12 mouse cellular contexts compared by ENCODE assay signal in genomic region chr8:86707873-86708272, GRCm38 (mm10). TPM values are rescaled to one million over a fixed set of nuclear protein-coding genes. Genes with fewer than 3 reads are reported as not detected.
DNase-seq lines count a peak whose midpoint lies in the region; ATAC-seq and TF ChIP-seq lines count a peak whose summit lies in the region.
"Had no signal": no experiment of that assay in that cellular context is flagged by ENCODE, and none has a peak within 500 bp of the region (broad histone marks: within the 10 kb centered on the region; RNA-seq: fewer than 3 reads in every experiment).

No protein-coding gene starts in this region.

- no peaks in the 10 kb centered on the region for H3K4me1 ChIP-seq in stomach, embryonic 15.5 days
- H3K4me1 ChIP-seq in stomach, postnatal 0 days (replicated peaks; ENCODE audit: control insufficient read depth, insufficient read depth) = no peaks in the 10 kb centered on the region
- no peaks in the 10 kb centered on the region for H3K4me1 ChIP-seq in intestine, postnatal 0 days (replicated peaks; ENCODE audit: control insufficient read depth, insufficient read depth, low read length)
- H3K4me1 ChIP-seq in kidney, embryonic 14.5 days (ENCODE audit: control insufficient read depth, insufficient read depth, low read length) = no peaks in the 10 kb centered on the region
- H3K4me1 ChIP-seq: embryonic facial prominence, embryonic 13.5 days; limb, embryonic 15.5 days had no signal

- H3K4me2 ChIP-seq in stomach, embryonic 15.5 days = no peak overlapping the region
- H3K4me2 ChIP-seq in stomach, postnatal 0 days (replicated peaks; ENCODE audit: low read depth) = no peak overlapping the region
- H3K4me2 ChIP-seq in intestine, postnatal 0 days (replicated peaks; ENCODE audit: low read depth) = no peak overlapping the region
- no peak overlapping the region for H3K4me2 ChIP-seq in kidney, embryonic 14.5 days (replicated peaks; ENCODE audit: low read depth, low read length)
- H3K4me2 ChIP-seq: embryonic facial prominence, embryonic 13.5 days; limb, embryonic 15.5 days had no signal

- H3K9ac ChIP-seq in stomach, embryonic 15.5 days = no peak overlapping the region
- no peak overlapping the region for H3K9ac ChIP-seq in stomach, postnatal 0 days (ENCODE audit: low read length)
- no peak overlapping the region for H3K9ac ChIP-seq in intestine, postnatal 0 days (ENCODE audit: low read depth, low read length)
- no peak overlapping the region for H3K9ac ChIP-seq in kidney, embryonic 14.5 days (ENCODE audit: low read depth, low read length)
- H3K9ac ChIP-seq: embryonic facial prominence, embryonic 13.5 days; limb, embryonic 15.5 days had no signal

- peaks cover 6% of the 10 kb centered on the region for H3K36me3 ChIP-seq in stomach, embryonic 15.5 days
- H3K36me3 ChIP-seq in stomach, postnatal 0 days (ENCODE audit: control insufficient read depth, insufficient read depth, low read length) = no peaks in the 10 kb centered on the region
- H3K36me3 ChIP-seq in intestine, postnatal 0 days (ENCODE audit: control insufficient read depth, insufficient read depth) = peaks cover 31% of the 10 kb centered on the region
- H3K36me3 ChIP-seq in kidney, embryonic 14.5 days (ENCODE audit: control insufficient read depth, insufficient read depth, low read length) = peaks cover 6% of the 10 kb centered on the region; the same call in 1 of the 2 replicates

- DNase-seq in stomach, postnatal 0 days (ENCODE audit: low spot score) = no peak
- DNase-seq in naive thymus-derived CD4-positive, alpha-beta T cell, adult 2 months (ENCODE audit: low read depth) = peak; percentile 95
- DNase-seq in urinary bladder, adult 18-20 months (ENCODE audit: low spot score in 2 of 2) = no peak
- no peak for DNase-seq in layer of hippocampus, postnatal 36 days
- DNase-seq: heart, postnatal 4 days had no signal

- TF ChIP-seq EP300 in stomach, postnatal 0 days (optimal IDR thresholded peaks at IDR 0.05) = no peak

- H3K4me3 ChIP-seq in stomach, embryonic 15.5 days (replicated peaks) = no peak overlapping the region
- H3K4me3 ChIP-seq in stomach, postnatal 0 days (ENCODE audit: low read depth, low read length) = no peak overlapping the region
- H3K4me3 ChIP-seq in intestine, postnatal 0 days (ENCODE audit: low read depth, low read length) = no peak overlapping the region
- H3K4me3 ChIP-seq in kidney, embryonic 14.5 days (ENCODE audit: low read length) = no peak overlapping the region
- H3K4me3 ChIP-seq: embryonic facial prominence, embryonic 13.5 days; limb, embryonic 15.5 days had no signal

- TF ChIP-seq CTCF in stomach, postnatal 0 days (IDR thresholded peaks at IDR 0.05; ENCODE audit: low read depth) = no peak
- no peak for TF ChIP-seq CTCF in intestine, postnatal 0 days (IDR thresholded peaks at IDR 0.05; ENCODE audit: low read depth)

- H3K27ac ChIP-seq in stomach, embryonic 15.5 days = no peak overlapping the region
- no peak overlapping the region for H3K27ac ChIP-seq in stomach, postnatal 0 days (replicated peaks)
- no peak overlapping the region for H3K27ac ChIP-seq in intestine, postnatal 0 days (ENCODE audit: low read depth, low read length)
- H3K27ac ChIP-seq in kidney, embryonic 14.5 days (ENCODE audit: low read depth, low read length) = no peak overlapping the region
- H3K27ac ChIP-seq: embryonic facial prominence, embryonic 13.5 days; limb, embryonic 15.5 days had no signal

- H3K27me3 ChIP-seq in stomach, embryonic 15.5 days (replicated peaks) = no peaks in the 10 kb centered on the region
- H3K27me3 ChIP-seq in stomach, postnatal 0 days (ENCODE audit: control insufficient read depth, insufficient read depth, low read length) = no peaks in the 10 kb centered on the region
- H3K27me3 ChIP-seq in intestine, postnatal 0 days (replicated peaks; ENCODE audit: control insufficient read depth, insufficient read depth, low read length) = no peaks in the 10 kb centered on the region
- no peaks in the 10 kb centered on the region for H3K27me3 ChIP-seq in kidney, embryonic 14.5 days (ENCODE audit: control insufficient read depth, insufficient read depth, low read length)
- H3K27me3 ChIP-seq: embryonic facial prominence, embryonic 13.5 days; limb, embryonic 15.5 days had no signal

- H3K9me3 ChIP-seq in stomach, embryonic 15.5 days = no peaks in the 10 kb centered on the region
- H3K9me3 ChIP-seq in stomach, postnatal 0 days (ENCODE audit: control insufficient read depth, low read length) = no peaks in the 10 kb centered on the region
- no peaks in the 10 kb centered on the region for H3K9me3 ChIP-seq in intestine, postnatal 0 days (ENCODE audit: control insufficient read depth)
- H3K9me3 ChIP-seq in kidney, embryonic 14.5 days (ENCODE audit: control insufficient read depth, low read length) = no peaks in the 10 kb centered on the region
- H3K9me3 ChIP-seq: embryonic facial prominence, embryonic 13.5 days; limb, embryonic 15.5 days had no signal

- 60% methylated on average over 4 of the region's 4 CpGs for WGBS in stomach, embryonic 15.5 days
- WGBS in stomach, postnatal 0 days = 57% methylated on average over 4 of the region's 4 CpGs
- WGBS in intestine, postnatal 0 days = 54% methylated on average over 4 of the region's 4 CpGs
- WGBS in kidney, embryonic 14.5 days = 69% methylated on average over 4 of the region's 4 CpGs

- ATAC-seq in stomach, embryonic 15.5 days (ENCODE audit: insufficient read depth, low FRiP score, low read depth) = peak; percentile 39; the same call in 1 of the 2 replicates
- no peak for ATAC-seq in stomach, postnatal 0 days (ENCODE audit: low FRiP score, low TSS enrichment)
- ATAC-seq in erythroid progenitor cell, adult 5-6 weeks (replicated peaks; ENCODE audit: low FRiP score, poor library complexity, severe bottlenecking) = peak; percentile 31; the same call in 1 of the 2 replicates
- no peak for ATAC-seq in intestine, postnatal 0 days
- no peak for ATAC-seq in kidney, embryonic 14.5 days (ENCODE audit: low FRiP score, low TSS enrichment)
- ATAC-seq: midbrain, embryonic 16.5 days had no signal

RNA-seq across cellular contexts. Expression of gene Gm10638, which starts 37.6 kb away (rescaled TPM):
- 3.6 and 3.7 TPM in 2 replicates for polyA plus RNA-seq in stomach, embryonic 15.5 days (2015; fragmentation: Nextera tagmentation; extraction: Ambion mirVana)
- 6.9 and 8.5 TPM in 2 replicates for polyA plus RNA-seq in stomach, postnatal 0 days (2015; fragmentation: Nextera tagmentation; extraction: Ambion mirVana)
- total RNA-seq in erythroid progenitor cell, adult 5-6 weeks (2015; ENCODE audit: low replicate concordance) = not detected in 2 replicates
- total RNA-seq in erythroid progenitor cell, adult 5-6 weeks (2017; ENCODE audit: low replicate concordance) = 2.6 TPM in 1 of 2 replicates, not detected in the other
- polyA plus RNA-seq in intestine, postnatal 0 days (2015; fragmentation: Nextera tagmentation; extraction: Ambion mirVana) = 3.5 and 4.3 TPM in 2 replicates
- total RNA-seq in layer of hippocampus, postnatal 36 days (2021) = 1 to 10 TPM; 2.9 to 3.9 TPM
- 5.6 and 6.7 TPM in 2 replicates for polyA plus RNA-seq in kidney, embryonic 14.5 days (2014; fragmentation: Nextera tagmentation; extraction: Ambion mirVana)

RNA-seq across cellular contexts. Expression of gene Siah1a, which starts 37.9 kb away (rescaled TPM):
- polyA plus RNA-seq in stomach, embryonic 15.5 days (2015; fragmentation: Nextera tagmentation; extraction: Ambion mirVana) = 38.3 and 40.7 TPM in 2 replicates
- 36.3 and 41.0 TPM in 2 replicates for polyA plus RNA-seq in stomach, postnatal 0 days (2015; fragmentation: Nextera tagmentation; extraction: Ambion mirVana)
- total RNA-seq in erythroid progenitor cell, adult 5-6 weeks (2015; ENCODE audit: low replicate concordance) = 22.2 and 45.0 TPM in 2 replicates
- total RNA-seq in erythroid progenitor cell, adult 5-6 weeks (2017; ENCODE audit: low replicate concordance) = 37.6 and 46.2 TPM in 2 replicates
- polyA plus RNA-seq in intestine, postnatal 0 days (2015; fragmentation: Nextera tagmentation; extraction: Ambion mirVana) = 26.3 and 26.5 TPM in 2 replicates
- 10 to 100 TPM; 31.6 to 34.0 TPM for total RNA-seq in layer of hippocampus, postnatal 36 days (2021)
- polyA plus RNA-seq in kidney, embryonic 14.5 days (2014; fragmentation: Nextera tagmentation; extraction: Ambion mirVana) = 50.3 and 54.0 TPM in 2 replicates

Comparison
In these comparisons a context has a peak if more than half of its experiments do, and no peak if none do; other contexts are left out.
1. ATAC-seq: peak in stomach, embryonic 15.5 days (single experiment) and erythroid progenitor cell, adult 5-6 weeks (single experiment); none in stomach, postnatal 0 days (single experiment), intestine, postnatal 0 days (single experiment) and kidney, embryonic 14.5 days (single experiment).